Mouse (Mus musculus): Measurements from ENCODE around the gene Fcrla. TPM values are rescaled to one million over a fixed set of nuclear protein-coding genes. Genes with fewer than 3 reads are reported as not detected.
"Not testable (repeated sequence)": the region's sequence is repeated elsewhere in the genome, so short reads cannot be mapped to it uniquely, and the experiment has no call there.

Fcrla gene
- polyA plus RNA-seq, 1 experiment from 2014 or later, result not detected

GRCm38 (mm10) chr1:170967581-170967980, 40.2 kb upstream of the Fcrla start:
- no peak overlapping the region for H3K9ac ChIP-seq (ENCODE audit: low read length)
- H3K9me3 ChIP-seq (ENCODE audit: control insufficient read depth, low read length), result no peaks in the 10 kb centered on the region
- H3K4me2 ChIP-seq (ENCODE audit: low read depth), result no peak overlapping the region
- no peaks in the 10 kb centered on the region for H3K4me1 ChIP-seq (ENCODE audit: control insufficient read depth, insufficient read depth, low read length)
- H3K4me3 ChIP-seq (ENCODE audit: low read depth, low read length), result no peak overlapping the region
- DNase-seq (ENCODE audit: low spot score) (no peak), ATAC-seq (ENCODE audit: insufficient read depth, low FRiP score, low TSS enrichment) (no peak)
- H3K36me3 ChIP-seq (ENCODE audit: control insufficient read depth, insufficient read depth, low read length), result no peaks in the 10 kb centered on the region
- no peaks in the 10 kb centered on the region for H3K27me3 ChIP-seq (ENCODE audit: control insufficient read depth, insufficient read depth, low read length)
- WGBS, result 75% methylated on average over 3 of the region's 3 CpGs
- H3K27ac ChIP-seq (ENCODE audit: low read depth, low read length), result no peak overlapping the region

DNA sequence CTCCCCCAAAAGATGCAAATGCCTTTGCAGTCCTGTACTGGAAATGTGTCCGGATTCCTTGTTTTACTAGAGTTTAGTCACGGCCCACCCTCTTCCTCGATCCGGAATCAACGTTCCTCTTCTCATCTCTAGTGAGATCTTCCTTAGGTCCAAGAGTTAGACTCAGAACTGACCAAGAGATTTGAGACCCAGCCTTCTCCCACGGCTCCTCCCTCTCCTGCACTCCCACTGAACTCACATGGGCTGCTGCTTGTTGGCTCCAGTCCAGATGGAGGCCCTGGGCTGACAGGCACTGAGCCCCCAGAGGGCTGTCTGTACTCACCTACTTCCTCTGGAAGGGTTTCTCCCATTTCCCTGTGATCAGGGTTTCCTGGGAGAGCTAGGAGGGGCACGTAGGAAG, 35.7 kb upstream of the Fcrla start:
- no peak for ATAC-seq (ENCODE audit: insufficient read depth, low FRiP score, low TSS enrichment)
- H3K4me3 ChIP-seq (ENCODE audit: low read depth, low read length), result no peak overlapping the region
- H3K4me1 ChIP-seq (ENCODE audit: control insufficient read depth, insufficient read depth, low read length), result no peaks in the 10 kb centered on the region
- H3K9ac ChIP-seq (ENCODE audit: low read length), result no peak overlapping the region
- DNase-seq (ENCODE audit: low spot score), result no peak
- H3K27ac ChIP-seq (ENCODE audit: low read depth, low read length), result no peak overlapping the region
- H3K36me3 ChIP-seq (ENCODE audit: control insufficient read depth, insufficient read depth, low read length), result no peaks in the 10 kb centered on the region
- 73% methylated on average over 7 of the region's 7 CpGs for WGBS
- H3K27me3 ChIP-seq (ENCODE audit: control insufficient read depth, insufficient read depth, low read length), result no peaks in the 10 kb centered on the region
- H3K9me3 ChIP-seq (ENCODE audit: control insufficient read depth, low read length), result no peaks in the 10 kb centered on the region
- no peak overlapping the region for H3K4me2 ChIP-seq (ENCODE audit: low read depth)

- Histone ChIP-seq H3K27ac (ENCODE audit: low read depth, low read length) (no peak overlapping the region), H3K4me2 (ENCODE audit: low read depth) (no peak overlapping the region), H3K9me3 (ENCODE audit: control insufficient read depth, low read length) (no peaks in the 10 kb centered on the region), H3K9ac (ENCODE audit: low read length) (no peak overlapping the region), H3K4me3 (ENCODE audit: low read depth, low read length) (no peak overlapping the region), H3K36me3 (ENCODE audit: control insufficient read depth, insufficient read depth, low read length) (no peaks in the 10 kb centered on the region), H3K27me3 (ENCODE audit: control insufficient read depth, insufficient read depth, low read length) (no peaks in the 10 kb centered on the region), H3K4me1 (ENCODE audit: control insufficient read depth, insufficient read depth, low read length) (no peaks in the 10 kb centered on the region)
- ATAC-seq (ENCODE audit: insufficient read depth, low FRiP score, low TSS enrichment) (no peak), DNase-seq (ENCODE audit: low spot score) (no peak)
- 89% methylated on average over 2 of the region's 2 CpGs for WGBS
Observed at GRCm38 (mm10) chr1:170962301-170962700, 34.9 kb upstream of the Fcrla start.

GRCm38 (mm10) chr1:170961101-170961500, 33.7 kb upstream of the Fcrla start:
- Histone ChIP-seq H3K27me3 (ENCODE audit: control insufficient read depth, insufficient read depth, low read length) (no peaks in the 10 kb centered on the region), H3K36me3 (ENCODE audit: control insufficient read depth, insufficient read depth, low read length) (no peaks in the 10 kb centered on the region), H3K9me3 (ENCODE audit: control insufficient read depth, low read length) (no peaks in the 10 kb centered on the region), H3K4me1 (ENCODE audit: control insufficient read depth, insufficient read depth, low read length) (no peaks in the 10 kb centered on the region), H3K9ac (ENCODE audit: low read length) (no peak overlapping the region), H3K27ac (ENCODE audit: low read depth, low read length) (no peak overlapping the region), H3K4me3 (ENCODE audit: low read depth, low read length) (no peak overlapping the region), H3K4me2 (ENCODE audit: low read depth) (no peak overlapping the region)
- WGBS, result 79% methylated on average over 6 of the region's 6 CpGs
- DNase-seq (ENCODE audit: low spot score) (no peak), ATAC-seq (ENCODE audit: insufficient read depth, low FRiP score, low TSS enrichment) (no peak)

- WGBS, result 81% methylated on average over 2 of the region's 2 CpGs
- Histone ChIP-seq H3K27ac (ENCODE audit: low read depth, low read length) (no peak overlapping the region), H3K4me1 (ENCODE audit: control insufficient read depth, insufficient read depth, low read length) (no peaks in the 10 kb centered on the region), H3K9me3 (ENCODE audit: control insufficient read depth, low read length) (no peaks in the 10 kb centered on the region), H3K4me2 (ENCODE audit: low read depth) (no peak overlapping the region), H3K9ac (ENCODE audit: low read length) (no peak overlapping the region), H3K4me3 (ENCODE audit: low read depth, low read length) (no peak overlapping the region), H3K27me3 (ENCODE audit: control insufficient read depth, insufficient read depth, low read length) (no peaks in the 10 kb centered on the region), H3K36me3 (ENCODE audit: control insufficient read depth, insufficient read depth, low read length) (no peaks in the 10 kb centered on the region)
- ATAC-seq (ENCODE audit: insufficient read depth, low FRiP score, low TSS enrichment) (no peak), DNase-seq (ENCODE audit: low spot score) (no peak)
Observed at GRCm38 (mm10) chr1:170959791-170960190, 32.4 kb upstream of the Fcrla start.

DNA sequence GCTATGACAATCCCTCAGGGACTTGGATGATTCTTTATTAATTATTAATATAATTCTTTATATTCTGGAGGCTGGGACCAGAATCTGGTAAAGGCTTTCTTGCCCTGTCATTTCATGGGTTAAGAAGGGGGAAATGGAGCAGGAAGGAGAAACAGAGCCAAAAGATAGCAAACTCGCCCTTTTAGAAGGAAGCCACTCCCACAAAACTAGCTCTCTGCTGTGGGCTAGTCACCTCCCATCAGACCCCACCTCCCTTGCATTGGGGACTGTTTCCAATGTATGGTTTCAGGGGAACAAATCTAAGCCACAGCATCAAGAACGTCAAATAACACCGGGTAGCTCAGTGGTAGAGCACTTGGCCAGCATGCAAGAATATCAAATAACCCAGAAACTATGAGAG, 30.8 kb upstream of the Fcrla start:
- no peak overlapping the region for H3K4me2 ChIP-seq (ENCODE audit: low read depth)
- 57% methylated on average over 3 of the region's 3 CpGs for WGBS
- H3K4me1 ChIP-seq (ENCODE audit: control insufficient read depth, insufficient read depth, low read length), result no peaks in the 10 kb centered on the region
- DNase-seq (ENCODE audit: low spot score) (no peak), ATAC-seq (ENCODE audit: insufficient read depth, low FRiP score, low TSS enrichment) (no peak)
- no peak overlapping the region for H3K4me3 ChIP-seq (ENCODE audit: low read depth, low read length)
- no peaks in the 10 kb centered on the region for H3K36me3 ChIP-seq (ENCODE audit: control insufficient read depth, insufficient read depth, low read length)
- H3K9ac ChIP-seq (ENCODE audit: low read length), result no peak overlapping the region
- no peak overlapping the region for H3K27ac ChIP-seq (ENCODE audit: low read depth, low read length)
- H3K27me3 ChIP-seq (ENCODE audit: control insufficient read depth, insufficient read depth, low read length), result no peaks in the 10 kb centered on the region
- H3K9me3 ChIP-seq (ENCODE audit: control insufficient read depth, low read length), result no peaks in the 10 kb centered on the region

DNA sequence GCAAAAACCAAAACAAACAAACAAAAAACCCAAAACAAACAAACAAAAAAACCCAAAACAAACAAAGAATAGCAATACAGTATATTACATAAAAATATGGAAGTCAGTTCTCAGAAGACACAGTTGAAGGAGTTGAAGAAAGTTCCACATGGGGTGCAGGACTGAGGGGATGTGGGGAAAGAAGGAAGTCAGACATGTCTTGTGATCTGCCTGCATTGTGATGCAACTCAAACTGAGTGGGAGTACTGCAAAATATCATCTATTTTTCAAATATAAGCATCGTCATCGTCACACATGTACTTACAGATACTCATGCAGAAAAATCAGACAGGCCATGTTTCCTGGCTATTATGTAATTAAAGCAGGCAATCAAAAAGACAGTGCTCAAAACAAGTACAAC, 25.8 kb upstream of the Fcrla start:
- H3K9me3 ChIP-seq (ENCODE audit: control insufficient read depth, low read length), result no peaks in the 10 kb centered on the region
- H3K4me3 ChIP-seq (ENCODE audit: low read depth, low read length), result no peak overlapping the region
- H3K27me3 ChIP-seq (ENCODE audit: control insufficient read depth, insufficient read depth, low read length), result no peaks in the 10 kb centered on the region
- H3K36me3 ChIP-seq (ENCODE audit: control insufficient read depth, insufficient read depth, low read length), result no peaks in the 10 kb centered on the region
- H3K4me2 ChIP-seq (ENCODE audit: low read depth), result no peak overlapping the region
- 95% methylated on average over 2 of the region's 2 CpGs for WGBS
- no peak for DNase-seq (ENCODE audit: low spot score)
- no peak for ATAC-seq (ENCODE audit: insufficient read depth, low FRiP score, low TSS enrichment)
- H3K9ac ChIP-seq (ENCODE audit: low read length), result no peak overlapping the region
- H3K4me1 ChIP-seq (ENCODE audit: control insufficient read depth, insufficient read depth, low read length), result no peaks in the 10 kb centered on the region
- no peak overlapping the region for H3K27ac ChIP-seq (ENCODE audit: low read depth, low read length)

GRCm38 (mm10) chr1:170950772-170951171, 23.4 kb upstream of the Fcrla start:
- Histone ChIP-seq H3K27me3 (ENCODE audit: control insufficient read depth, insufficient read depth, low read length) (no peaks in the 10 kb centered on the region), H3K4me1 (ENCODE audit: control insufficient read depth, insufficient read depth, low read length) (no peaks in the 10 kb centered on the region), H3K4me3 (ENCODE audit: low read depth, low read length) (no peak overlapping the region), H3K27ac (ENCODE audit: low read depth, low read length) (no peak overlapping the region), H3K36me3 (ENCODE audit: control insufficient read depth, insufficient read depth, low read length) (no peaks in the 10 kb centered on the region), H3K9me3 (ENCODE audit: control insufficient read depth, low read length) (no peaks in the 10 kb centered on the region), H3K4me2 (ENCODE audit: low read depth) (no peak overlapping the region), H3K9ac (ENCODE audit: low read length) (no peak overlapping the region)
- WGBS, result 74% methylated on average over 3 of the region's 3 CpGs
- ATAC-seq (ENCODE audit: insufficient read depth, low FRiP score, low TSS enrichment) (no peak), DNase-seq (ENCODE audit: low spot score) (no peak)

DNA sequence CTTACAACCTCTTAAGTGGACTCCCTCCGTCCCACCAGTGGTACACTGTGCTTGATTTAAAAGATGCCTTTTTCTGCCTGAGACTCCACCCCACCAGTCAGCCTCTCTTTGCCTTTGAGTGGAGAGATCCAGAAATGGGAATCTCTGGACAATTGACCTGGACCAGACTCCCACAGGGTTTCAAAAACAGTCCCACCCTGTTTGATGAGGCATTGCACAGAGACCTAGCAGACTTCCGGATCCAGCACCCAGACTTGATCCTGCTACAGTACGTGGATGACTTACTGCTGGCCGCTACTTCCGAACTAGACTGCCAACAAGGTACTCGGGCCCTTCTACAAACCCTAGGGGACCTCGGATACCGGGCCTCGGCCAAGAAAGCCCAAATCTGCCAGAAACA, 17.5 kb upstream of the Fcrla start:
- not testable (repeated sequence) for H3K9ac ChIP-seq (ENCODE audit: low read length); H3K4me1 ChIP-seq (ENCODE audit: control insufficient read depth, insufficient read depth, low read length); H3K9me3 ChIP-seq (ENCODE audit: control insufficient read depth, low read length); H3K27me3 ChIP-seq (ENCODE audit: control insufficient read depth, insufficient read depth, low read length); H3K4me3 ChIP-seq (ENCODE audit: low read depth, low read length); ATAC-seq (ENCODE audit: insufficient read depth, low FRiP score, low TSS enrichment); H3K36me3 ChIP-seq (ENCODE audit: control insufficient read depth, insufficient read depth, low read length); DNase-seq (ENCODE audit: low spot score); H3K27ac ChIP-seq (ENCODE audit: low read depth, low read length); H3K4me2 ChIP-seq (ENCODE audit: low read depth)
- WGBS, result 80% methylated on average over 3 of the region's 9 CpGs
